Mouse (Mus musculus) heart, adult 2 months (tissue): ENCODE data around the gene Socs2.

Experiments
- CTCF ChIP-seq: fragments of 200-600 bp; IDR thresholded peaks from 2 replicates; pipeline ENCODE4 v1.8.1; 2022; ENCODE audit warnings: antibody characterized with exemption, mild to moderate bottlenecking, moderate library complexity
- EP300 ChIP-seq: fragments of 200-500 bp; IDR thresholded peaks from 2 replicates; pipeline ENCODE4 v1.6.1; 2011; ENCODE audit warnings: low read depth, low read length, control low read depth; ENCODE audit not compliant: insufficient read depth
- POLR2A ChIP-seq: fragments of 200-500 bp; IDR thresholded peaks from 2 replicates; pipeline ENCODE4 v1.6.1; 2011; ENCODE audit warnings: mild to moderate bottlenecking, low read depth, low read length, control low read depth; ENCODE audit not compliant: insufficient read depth

GRCm38 (mm10) chr10:95357721-95358120 is 59.3 kb downstream of the Socs2 start:
- TF ChIP-seq CTCF (no peak), EP300 (no peak), POLR2A (no peak)
